Mouse (Mus musculus) neural tube, embryonic 15.5 days (tissue): Measurements from ENCODE around the gene Tjap1. TPM values are rescaled to one million over a fixed set of nuclear protein-coding genes. Genes with fewer than 3 reads are reported as not detected.

Source experiments
- ATAC-seq: fragments of 200-750 bp; cut with Nextera tagmentation; 2 replicates; pipeline ENCODE4 v1.8.0; 2017; ENCODE audit warnings: mild to moderate bottlenecking, moderate TSS enrichment, moderate library complexity; ENCODE audit not compliant: low FRiP score
- H3K27ac ChIP-seq: fragments of 300-500 bp; sonication (generic); replicated peaks from 2 replicates; pipeline ENCODE4 v1.5.1; 2015; ENCODE audit warnings: mild to moderate bottlenecking, inconsistent platforms
- H3K27me3 ChIP-seq: fragments of 300-500 bp; sonication (generic); replicated peaks from 2 replicates; pipeline ENCODE4 v1.6.1; 2015; ENCODE audit warnings: inconsistent platforms
- H3K36me3 ChIP-seq: fragments of 300-500 bp; sonication (generic); 2 replicates; pipeline ENCODE4 v1.6.1; 2015; ENCODE audit warnings: inconsistent platforms
- H3K4me1 ChIP-seq: fragments of 300-500 bp; sonication (generic); 2 replicates; pipeline ENCODE4 v1.6.1; 2015; ENCODE audit warnings: inconsistent platforms
- H3K4me2 ChIP-seq: fragments of 300-500 bp; sonication (generic); 2 replicates; pipeline ENCODE4 v1.6.1; 2015; ENCODE audit warnings: inconsistent platforms, mild to moderate bottlenecking, moderate library complexity
- H3K4me3 ChIP-seq: fragments of 300-500 bp; sonication (generic); replicated peaks from 2 replicates; pipeline ENCODE4 v1.5.1; 2015; ENCODE audit warnings: mild to moderate bottlenecking, inconsistent platforms
- H3K9ac ChIP-seq: fragments of 300-500 bp; sonication (generic); replicated peaks from 2 replicates; pipeline ENCODE4 v1.6.1; 2015; ENCODE audit warnings: mild to moderate bottlenecking, inconsistent platforms
- H3K9me3 ChIP-seq: fragments of 300-500 bp; sonication (generic); replicated peaks from 2 replicates; pipeline ENCODE4 v1.6.1; 2016; ENCODE audit warnings: inconsistent platforms
- WGBS: fragments of 180-500 bp; shearing (Covaris S2); methylation state at CpG from one replicate; pipeline ENCODE4 v1.1.7; 2015; ENCODE audit warnings: mixed read lengths; 5-methylcytosine and 5-hydroxymethylcytosine counted together
- polyA plus RNA-seq: library from polyadenylated mRNA; unstranded; fragments of >200 nt; fragmentation: Nextera tagmentation; extraction: Ambion mirVana; gene quantifications from 2 replicates; pipeline ENCODE4 v1.2.1, GENCODE M21; 2015

Tjap1 gene
- 28.6 and 32.6 TPM in 2 replicates for polyA plus RNA-seq

DNA sequence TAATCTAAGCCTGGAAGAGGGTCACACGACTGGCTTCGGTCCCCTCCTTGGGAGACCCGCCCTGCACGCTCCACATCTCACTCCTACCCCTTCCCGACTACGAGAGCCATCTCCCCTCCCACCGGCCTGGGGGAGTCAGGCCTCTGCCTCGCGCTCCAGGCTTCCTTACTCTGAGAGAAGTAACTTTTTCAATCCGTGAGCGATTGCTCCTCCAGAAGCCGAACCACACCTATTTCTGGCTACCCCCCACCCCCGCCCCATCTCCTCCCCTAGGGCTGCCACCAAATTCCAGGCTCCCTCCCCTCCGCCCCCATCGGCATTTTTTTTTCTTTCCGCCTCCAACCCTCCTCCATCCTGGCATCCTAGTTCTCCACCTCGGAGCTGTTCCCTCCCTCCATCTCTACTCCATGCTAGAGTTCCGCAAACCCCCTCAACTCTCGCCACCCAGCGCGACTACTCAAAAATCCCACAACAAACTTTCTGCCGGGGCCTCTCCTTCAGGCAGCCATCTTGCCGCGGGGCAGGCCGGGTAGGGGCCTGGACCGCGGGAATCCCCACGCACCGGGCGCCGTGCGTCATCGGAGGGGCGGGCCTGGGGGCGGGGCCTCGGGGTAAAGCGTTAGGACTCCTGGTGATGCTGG is at the start of gene Tjap1:
Tjap1 (minus strand) TSS at position 544 of the 641 bp plus-strand sequence.
- ATAC-seq, result peak; percentile 98
- Histone ChIP-seq H3K9me3 (no peaks in the 10 kb centered on the region), H3K4me3 (peak within 1 kb of the TSS; percentile 59), H3K4me1 (peaks cover 23% of the 10 kb centered on the region), H3K9ac (peak within 1 kb of the TSS; percentile 62), H3K36me3 (peaks cover 11% of the 10 kb centered on the region), H3K4me2 (peak within 1 kb of the TSS; percentile 97), H3K27me3 (no peaks in the 10 kb centered on the region), H3K27ac (peak within 1 kb of the TSS; percentile 80)
- WGBS, result under 1% methylated on average over 37 of the region's 37 CpGs

DNA sequence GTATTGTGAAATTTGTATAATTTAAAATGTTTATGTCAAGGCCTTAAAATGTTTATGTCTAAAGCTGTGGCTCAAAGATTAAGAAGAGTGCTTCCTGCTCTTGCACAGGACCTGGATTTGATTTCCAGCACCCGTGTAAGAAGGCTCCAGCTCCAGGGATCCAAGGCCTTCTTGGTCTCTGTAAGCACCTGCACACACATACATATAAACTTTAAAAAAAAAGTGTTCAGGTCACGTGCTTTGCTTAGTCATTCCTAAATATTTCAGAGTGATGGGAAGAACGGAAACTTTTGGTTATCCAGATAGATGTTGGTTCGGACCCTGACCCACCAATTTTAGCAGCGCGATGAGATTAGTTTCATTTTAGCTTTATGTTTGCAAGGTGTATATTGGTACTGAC is 45.9 kb upstream of the Tjap1 start:
- Histone ChIP-seq H3K9ac (peak overlapping the region; percentile 34; the same call in 1 of the 2 replicates), H3K4me1 (peaks cover 15% of the 10 kb centered on the region), H3K27me3 (no peaks in the 10 kb centered on the region), H3K36me3 (peaks cover 5% of the 10 kb centered on the region; the same call in 1 of the 2 replicates), H3K9me3 (no peaks in the 10 kb centered on the region), H3K4me2 (peak overlapping the region; percentile 83), H3K4me3 (peak overlapping the region; percentile 72), H3K27ac (peak overlapping the region; percentile 94)
- ATAC-seq, result no peak
- 76% methylated on average over 6 of the region's 6 CpGs for WGBS

DNA sequence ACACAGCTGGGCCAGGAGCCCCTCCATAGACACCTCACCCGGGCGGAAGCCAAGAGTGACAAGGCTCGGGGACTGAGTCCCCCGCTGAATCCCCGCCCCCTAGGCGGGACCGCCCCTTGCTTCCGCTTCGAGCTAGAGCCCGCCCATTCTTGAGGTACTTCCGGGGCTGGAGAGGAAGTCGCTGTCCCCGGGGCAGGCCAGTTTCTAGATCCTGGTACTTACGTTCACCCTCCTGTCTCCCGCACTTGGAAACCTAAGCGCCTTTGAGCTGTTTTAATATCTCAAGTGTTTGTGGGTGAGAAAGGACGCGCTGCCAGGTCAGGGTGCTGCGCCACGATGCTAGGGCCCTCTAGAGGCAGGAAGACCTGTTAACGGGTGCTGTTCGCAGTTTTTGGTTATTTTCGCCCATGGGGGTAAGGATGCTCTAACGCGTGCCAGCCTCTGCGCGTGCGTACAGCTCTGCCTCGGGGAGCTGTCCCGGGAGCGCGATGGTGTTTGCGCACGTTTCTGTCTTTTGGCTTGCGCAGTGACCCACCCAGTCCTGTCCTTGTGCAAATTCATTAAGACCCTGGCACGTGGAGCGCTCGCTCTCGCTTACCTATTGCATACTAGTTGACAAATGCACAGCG is 45.2 kb upstream of the Tjap1 start, which contains the start of gene Abcc10:
Abcc10 (minus strand) TSS at position 447 of the 629 bp plus-strand sequence.
- peak within 1 kb of the TSS; percentile 83 for H3K9ac ChIP-seq
- peak within 1 kb of the TSS; percentile 83 for H3K4me2 ChIP-seq
- H3K9me3 ChIP-seq, result no peaks in the 10 kb centered on the region

DNA sequence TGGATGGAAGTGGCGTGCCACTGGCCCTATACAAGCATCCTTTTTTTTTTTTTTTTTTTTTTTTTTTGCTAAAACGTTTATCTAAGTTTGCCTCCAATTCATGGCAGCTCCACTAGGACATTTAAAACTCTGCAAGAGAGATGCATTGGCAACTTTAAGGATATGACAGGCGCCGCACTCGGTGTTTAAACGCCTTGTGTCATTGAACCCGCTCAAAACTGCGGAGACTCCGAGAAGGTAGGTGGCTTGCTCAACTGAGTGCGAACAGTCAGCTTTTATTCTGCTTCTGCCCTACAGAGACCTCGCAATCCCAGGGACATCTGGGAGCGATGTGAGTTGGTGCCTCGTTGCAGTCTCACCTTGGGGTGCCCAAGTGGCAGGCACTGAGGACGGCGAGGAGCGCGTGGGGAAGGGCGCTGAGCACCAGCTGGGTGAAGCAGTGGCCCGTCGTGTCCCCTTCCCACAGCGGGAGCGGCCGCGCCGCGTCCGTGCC is 44.6 kb upstream of the Tjap1 start:
- Histone ChIP-seq H3K9me3 (no peaks in the 10 kb centered on the region), H3K27ac (peak overlapping the region; percentile 94), H3K4me3 (peak overlapping the region; percentile 72), H3K27me3 (no peaks in the 10 kb centered on the region), H3K4me2 (peak overlapping the region; percentile 83), H3K36me3 (peaks cover 14% of the 10 kb centered on the region), H3K9ac (peak overlapping the region; percentile 83), H3K4me1 (peaks cover 15% of the 10 kb centered on the region)
- no peak for ATAC-seq
- 2% methylated on average over 27 of the region's 27 CpGs for WGBS

More for the DNA sequence above, 45.2 kb upstream of the Tjap1 start, which contains the start of gene Abcc10:
- Histone ChIP-seq H3K4me1 (peaks cover 15% of the 10 kb centered on the region), H3K4me3 (peak within 1 kb of the TSS; percentile 72), H3K27ac (peak within 1 kb of the TSS; percentile 94), H3K27me3 (no peaks in the 10 kb centered on the region), H3K36me3 (peaks cover 12% of the 10 kb centered on the region)
- ATAC-seq, result peak; percentile 99
- WGBS, result under 1% methylated on average over 40 of the region's 40 CpGs

DNA sequence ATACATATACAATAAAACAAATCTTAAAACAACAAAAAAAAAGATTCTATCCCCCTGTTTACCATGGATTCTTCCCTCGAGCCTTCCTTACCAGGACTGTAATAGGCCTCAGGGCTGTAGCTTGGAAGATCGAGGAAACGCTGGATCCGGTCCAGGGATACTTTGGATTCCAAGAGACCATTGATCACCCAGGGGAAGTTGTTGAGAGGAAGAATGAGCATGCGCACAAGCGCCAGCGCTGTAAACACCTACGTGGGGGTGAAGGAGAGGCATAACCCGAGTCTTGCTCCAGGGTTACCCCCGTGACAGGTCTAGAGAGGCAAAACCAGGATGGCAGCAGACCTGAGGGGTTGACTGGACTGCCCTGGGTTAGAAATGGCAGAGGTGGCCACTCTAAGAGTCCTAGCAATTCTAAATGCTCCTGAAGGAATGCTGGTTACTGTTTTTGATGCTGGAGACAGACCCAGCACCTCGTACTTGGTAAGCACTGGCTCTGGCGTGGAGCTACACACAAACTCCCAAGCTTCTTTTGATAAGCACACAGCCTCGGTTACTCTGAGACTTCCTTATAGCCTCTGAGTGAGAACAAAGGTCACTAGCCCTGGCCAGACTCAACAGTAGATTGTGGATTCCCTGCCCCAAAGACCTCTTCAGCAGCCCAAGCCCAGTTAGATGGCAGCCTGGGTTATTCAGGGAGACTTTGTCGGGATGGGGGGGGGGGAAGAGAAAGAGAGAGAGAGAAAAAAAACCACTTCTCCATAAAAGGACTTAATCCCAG is 39.4 kb upstream of the Tjap1 start:
- WGBS, result 88% methylated on average over 14 of the region's 14 CpGs
- Histone ChIP-seq H3K4me1 (peaks cover 9% of the 10 kb centered on the region), H3K27me3 (no peaks in the 10 kb centered on the region), H3K9ac (no peak overlapping the region), H3K9me3 (no peaks in the 10 kb centered on the region), H3K27ac (no peak overlapping the region), H3K36me3 (peaks cover 34% of the 10 kb centered on the region), H3K4me2 (no peak overlapping the region), H3K4me3 (no peak overlapping the region)
- no peak for ATAC-seq

DNA sequence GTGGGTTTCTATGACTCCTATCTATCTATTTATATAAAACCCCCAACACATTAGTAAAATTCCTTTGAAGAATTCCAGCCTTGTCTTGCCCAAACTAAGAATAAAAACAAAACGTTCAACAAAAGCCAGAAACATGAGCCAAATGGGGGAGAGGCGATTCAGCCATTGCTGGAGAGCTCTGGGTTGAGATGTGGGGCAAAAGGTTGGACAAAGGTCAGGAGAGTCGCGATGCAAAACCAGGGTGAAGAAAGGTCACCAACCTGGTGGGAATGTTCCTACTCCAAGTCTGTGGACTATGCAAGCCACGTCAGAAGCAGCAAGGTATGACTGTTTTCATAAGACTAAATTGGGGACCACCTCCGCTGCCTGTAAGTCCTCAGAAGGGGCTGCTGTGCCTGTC is 37.7 kb upstream of the Tjap1 start:
- Histone ChIP-seq H3K4me3 (no peak overlapping the region), H3K27me3 (no peaks in the 10 kb centered on the region), H3K9me3 (no peaks in the 10 kb centered on the region), H3K4me1 (no peaks in the 10 kb centered on the region), H3K36me3 (peaks cover 34% of the 10 kb centered on the region), H3K4me2 (no peak overlapping the region), H3K27ac (no peak overlapping the region), H3K9ac (no peak overlapping the region)
- WGBS, result 81% methylated on average over 6 of the region's 6 CpGs
- no peak for ATAC-seq

DNA sequence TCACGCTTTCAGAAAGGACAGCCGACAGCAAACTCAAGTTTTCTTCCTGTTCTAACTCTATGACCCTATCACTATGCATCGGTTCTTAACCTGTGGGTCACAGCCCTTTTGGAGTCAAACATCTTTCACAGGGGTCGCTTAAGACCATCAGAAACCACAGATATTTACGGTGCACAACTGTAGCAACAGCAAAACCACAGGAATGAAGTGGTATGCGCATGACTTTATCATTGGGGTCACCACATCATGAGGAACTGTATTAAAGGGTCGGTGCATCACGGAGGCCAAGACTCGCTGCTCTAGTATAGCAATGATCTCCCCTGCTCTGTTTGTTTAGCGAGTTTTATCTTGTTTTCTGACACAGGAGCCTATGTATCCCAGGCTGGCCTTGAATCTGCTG is 33.0 kb upstream of the Tjap1 start:
- Histone ChIP-seq H3K4me2 (no peak overlapping the region), H3K36me3 (peaks cover 16% of the 10 kb centered on the region; the same call in 1 of the 2 replicates), H3K4me3 (no peak overlapping the region), H3K4me1 (no peaks in the 10 kb centered on the region), H3K27ac (no peak overlapping the region), H3K9me3 (no peaks in the 10 kb centered on the region), H3K9ac (no peak overlapping the region), H3K27me3 (no peaks in the 10 kb centered on the region)
- 89% methylated on average over 10 of the region's 10 CpGs for WGBS
- no peak for ATAC-seq

DNA sequence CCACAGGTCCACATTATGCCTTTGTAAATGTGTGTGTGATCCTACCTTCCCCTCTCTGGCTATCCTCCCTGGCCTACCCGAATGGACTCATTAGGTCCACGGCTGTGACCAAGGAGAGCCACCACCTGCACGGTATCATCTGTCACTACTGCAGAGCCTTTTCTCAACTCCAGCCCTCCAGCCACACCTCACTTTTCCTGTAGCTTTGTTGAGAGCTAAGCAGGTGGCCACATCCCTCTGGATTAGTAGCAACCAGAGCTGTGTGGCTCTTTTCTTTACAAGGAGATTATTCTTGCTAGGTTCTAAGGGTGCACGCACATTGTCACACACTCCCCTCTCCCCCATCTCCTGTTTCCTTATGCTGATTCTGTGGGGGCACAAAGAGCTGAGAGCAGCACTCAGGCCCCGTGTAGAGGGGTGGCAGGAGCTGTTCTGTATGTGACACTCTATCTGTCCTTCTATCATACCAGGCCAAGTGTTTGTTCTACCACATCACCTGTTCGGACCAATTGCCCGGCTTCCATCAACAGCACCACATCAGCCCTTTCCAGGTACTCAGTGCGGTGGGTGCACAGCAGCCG is 30.4 kb upstream of the Tjap1 start:
- peaks cover 12% of the 10 kb centered on the region for H3K36me3 ChIP-seq
- no peak overlapping the region for H3K4me2 ChIP-seq
- ATAC-seq, result no peak
- H3K27ac ChIP-seq, result no peak overlapping the region
- no peak overlapping the region for H3K4me3 ChIP-seq
- no peaks in the 10 kb centered on the region for H3K27me3 ChIP-seq
- no peak overlapping the region for H3K9ac ChIP-seq
- no peaks in the 10 kb centered on the region for H3K4me1 ChIP-seq
- no peaks in the 10 kb centered on the region for H3K9me3 ChIP-seq
- WGBS, result 87% methylated on average over 9 of the region's 9 CpGs

DNA sequence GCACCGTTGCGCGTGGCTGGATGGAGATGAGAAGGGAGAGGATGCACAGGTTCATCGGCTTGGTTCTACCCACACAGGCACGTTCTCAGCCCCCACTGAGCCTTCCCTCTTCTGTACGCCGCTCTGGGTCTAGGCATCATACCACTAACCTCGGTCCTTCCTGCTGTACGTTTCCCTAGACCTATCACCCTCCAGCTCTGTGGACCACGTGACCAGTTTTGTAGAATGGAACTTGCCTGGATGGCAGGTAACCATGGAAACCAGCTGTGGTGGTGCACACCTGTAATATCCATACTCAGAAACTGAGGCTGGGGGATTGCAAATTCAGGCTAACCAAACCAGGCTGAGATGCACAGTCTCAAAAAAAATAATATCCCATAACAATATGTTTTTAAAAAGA is 27.7 kb upstream of the Tjap1 start:
- Histone ChIP-seq H3K9ac (no peak overlapping the region), H3K4me2 (no peak overlapping the region), H3K27me3 (no peaks in the 10 kb centered on the region), H3K36me3 (peaks cover 12% of the 10 kb centered on the region), H3K27ac (no peak overlapping the region), H3K9me3 (no peaks in the 10 kb centered on the region), H3K4me1 (no peaks in the 10 kb centered on the region), H3K4me3 (no peak overlapping the region)
- 93% methylated on average over 10 of the region's 10 CpGs for WGBS
- ATAC-seq, result no peak

DNA sequence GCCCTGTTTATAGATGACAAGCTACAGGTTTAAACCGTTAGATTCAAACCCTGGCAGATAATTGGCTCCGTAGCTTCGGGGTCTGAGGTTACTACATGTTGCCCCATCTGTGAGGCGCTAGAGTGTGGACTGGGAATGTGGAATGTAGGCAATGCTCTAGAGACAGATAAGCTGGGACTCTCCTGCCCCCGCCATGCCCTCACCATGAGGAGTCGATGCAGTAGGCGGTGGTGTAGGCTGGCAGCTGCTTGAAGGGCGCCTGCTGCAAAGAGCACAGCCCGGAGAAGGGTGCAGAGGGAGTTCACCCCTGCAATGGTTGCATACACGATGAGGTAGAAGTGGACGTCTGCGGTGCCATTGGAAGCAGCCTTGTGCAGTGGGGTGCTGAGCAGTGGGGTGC is 27.0 kb upstream of the Tjap1 start:
- WGBS, result 81% methylated on average over 12 of the region's 12 CpGs
- ATAC-seq, result no peak
- peaks cover 15% of the 10 kb centered on the region for H3K36me3 ChIP-seq
- H3K4me3 ChIP-seq, result no peak overlapping the region
- no peaks in the 10 kb centered on the region for H3K27me3 ChIP-seq
- H3K9ac ChIP-seq, result no peak overlapping the region
- H3K4me1 ChIP-seq, result no peaks in the 10 kb centered on the region
- H3K27ac ChIP-seq, result no peak overlapping the region
- no peaks in the 10 kb centered on the region for H3K9me3 ChIP-seq
- no peak overlapping the region for H3K4me2 ChIP-seq

DNA sequence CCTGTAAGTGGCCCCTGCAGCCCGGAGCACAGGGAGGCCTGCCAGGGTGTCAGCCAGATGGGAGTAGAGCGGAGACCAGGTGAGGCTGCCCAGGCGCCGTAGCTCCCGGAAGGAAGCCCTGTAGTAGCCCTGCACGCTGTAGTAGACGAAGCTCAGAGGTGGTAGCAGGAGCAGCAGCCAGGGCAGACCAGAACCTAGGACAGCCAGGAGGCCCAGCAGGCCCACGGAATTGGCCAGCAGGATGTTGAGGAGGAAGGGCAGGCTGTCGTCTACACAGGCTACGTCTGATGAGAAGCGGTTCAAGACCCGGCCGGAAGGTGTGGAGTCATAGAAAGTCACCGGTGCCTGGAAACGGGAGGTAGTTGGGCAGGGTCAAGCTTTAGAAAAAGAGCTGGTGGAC is 24.1 kb upstream of the Tjap1 start:
- Histone ChIP-seq H3K27me3 (no peaks in the 10 kb centered on the region), H3K36me3 (peaks cover 30% of the 10 kb centered on the region), H3K27ac (no peak overlapping the region), H3K4me2 (no peak overlapping the region), H3K9ac (no peak overlapping the region), H3K4me1 (no peaks in the 10 kb centered on the region), H3K4me3 (no peak overlapping the region), H3K9me3 (no peaks in the 10 kb centered on the region)
- no peak for ATAC-seq
- WGBS, result 93% methylated on average over 15 of the region's 15 CpGs
